ENCODE assay signal across 15 mouse cellular contexts in the genomic region with DNA sequence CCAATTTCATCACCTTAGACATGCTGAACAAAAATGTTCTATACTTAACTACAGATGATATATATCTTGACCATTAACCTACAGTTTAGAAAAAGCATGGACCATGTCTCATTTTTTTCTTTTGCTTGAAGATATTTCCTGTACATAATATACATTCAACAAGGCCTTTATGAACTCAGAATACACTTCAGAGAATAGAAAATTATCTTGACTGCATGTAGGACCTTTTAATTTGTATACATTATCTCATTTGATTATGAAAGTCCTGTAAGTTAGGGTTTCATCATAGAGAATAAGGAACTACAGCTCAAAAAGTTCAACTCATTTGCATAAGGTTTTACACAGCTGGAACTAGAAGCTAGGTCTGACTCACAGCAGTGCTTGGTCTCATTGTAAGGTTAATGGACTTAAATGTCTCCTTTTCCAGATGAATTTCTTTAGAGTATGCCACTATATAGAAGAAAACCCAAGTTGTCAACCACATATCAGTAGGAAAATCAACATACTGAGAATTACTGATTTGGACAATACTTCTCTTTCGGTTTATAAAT. TPM values are rescaled to one million over a fixed set of nuclear protein-coding genes. Genes with fewer than 3 reads are reported as not detected.
DNase-seq lines count a peak whose midpoint lies in the region; ATAC-seq and TF ChIP-seq lines count a peak whose summit lies in the region.
"Had no signal": no experiment of that assay in that cellular context is flagged by ENCODE, and none has a peak within 500 bp of the region (broad histone marks: within the 10 kb centered on the region; RNA-seq: fewer than 3 reads in every experiment).

No protein-coding gene starts in this region.

- no peak overlapping the region for H3K4me2 ChIP-seq in intestine, postnatal 0 days (replicated peaks; ENCODE audit: low read depth)
- H3K4me2 ChIP-seq in intestine, embryonic 15.5 days (replicated peaks) = no peak overlapping the region
- no peak overlapping the region for H3K4me2 ChIP-seq in midbrain, embryonic 11.5 days
- H3K4me2 ChIP-seq: embryonic facial prominence, embryonic 15.5 days; limb, embryonic 12.5 days had no signal

- H3K4me3 ChIP-seq in intestine, postnatal 0 days (ENCODE audit: low read depth, low read length) = no peak overlapping the region
- no peak overlapping the region for H3K4me3 ChIP-seq in intestine, embryonic 15.5 days (replicated peaks)
- no peak overlapping the region for H3K4me3 ChIP-seq in midbrain, embryonic 11.5 days (ENCODE audit: low read depth, low read length)
- H3K4me3 ChIP-seq in midbrain, embryonic 10.5 days = no peak overlapping the region
- H3K4me3 ChIP-seq: embryonic facial prominence, embryonic 15.5 days; heart, embryonic 12.5 days; limb, embryonic 12.5 days; neural tube, embryonic 13.5 days had no signal

- no peak for TF ChIP-seq CTCF in intestine, postnatal 0 days (IDR thresholded peaks at IDR 0.05; ENCODE audit: low read depth)

- no peaks in the 10 kb centered on the region for H3K36me3 ChIP-seq in intestine, postnatal 0 days (ENCODE audit: control insufficient read depth, insufficient read depth)
- H3K36me3 ChIP-seq in intestine, embryonic 15.5 days = no peaks in the 10 kb centered on the region
- H3K36me3 ChIP-seq in midbrain, embryonic 11.5 days (ENCODE audit: control insufficient read depth, insufficient read depth, low read length) = no peaks in the 10 kb centered on the region
- no peaks in the 10 kb centered on the region for H3K36me3 ChIP-seq in midbrain, embryonic 10.5 days
- H3K36me3 ChIP-seq in splenic B cell, adult 2 months (ENCODE audit: control insufficient read depth, insufficient read depth, low read length, poor library complexity, severe bottlenecking) = no peaks in the 10 kb centered on the region
- H3K36me3 ChIP-seq: embryonic facial prominence, embryonic 15.5 days; heart, embryonic 12.5 days; hindbrain, embryonic 10.5 days; limb, embryonic 12.5 days; midbrain, embryonic 15.5 days; neural tube, embryonic 13.5 days had no signal

- peaks cover 6% of the 10 kb centered on the region; the same call in 1 of the 2 replicates for H3K4me1 ChIP-seq in intestine, postnatal 0 days (replicated peaks; ENCODE audit: control insufficient read depth, insufficient read depth, low read length)
- H3K4me1 ChIP-seq in intestine, embryonic 15.5 days (replicated peaks) = 0 out of 2 replicates have a peak, but pooled peaks cover 4% of the 10 kb centered on the region
- H3K4me1 ChIP-seq in midbrain, embryonic 11.5 days (ENCODE audit: control insufficient read depth, insufficient read depth, low read length) = peaks cover 6% of the 10 kb centered on the region; the same call in 1 of the 2 replicates
- peaks cover 30% of the 10 kb centered on the region for H3K4me1 ChIP-seq in midbrain, embryonic 10.5 days

- H3K9ac ChIP-seq in intestine, postnatal 0 days (ENCODE audit: low read depth, low read length) = no peak overlapping the region
- H3K9ac ChIP-seq in intestine, embryonic 15.5 days = no peak overlapping the region
- no peak overlapping the region for H3K9ac ChIP-seq in midbrain, embryonic 11.5 days (ENCODE audit: low read length)
- H3K9ac ChIP-seq: embryonic facial prominence, embryonic 15.5 days; heart, embryonic 12.5 days; limb, embryonic 12.5 days; midbrain, embryonic 15.5 days; neural tube, embryonic 13.5 days had no signal

- H3K27ac ChIP-seq in intestine, postnatal 0 days (ENCODE audit: low read depth, low read length) = no peak overlapping the region
- no peak overlapping the region for H3K27ac ChIP-seq in intestine, embryonic 15.5 days
- no peak overlapping the region for H3K27ac ChIP-seq in midbrain, embryonic 11.5 days (ENCODE audit: low read depth, low read length)
- no peak overlapping the region for H3K27ac ChIP-seq in midbrain, embryonic 10.5 days (replicated peaks)
- H3K27ac ChIP-seq: embryonic facial prominence, embryonic 15.5 days; hindbrain, embryonic 10.5 days; limb, embryonic 12.5 days; midbrain, embryonic 15.5 days; neural tube, embryonic 13.5 days had no signal

- H3K9me3 ChIP-seq in intestine, postnatal 0 days (ENCODE audit: control insufficient read depth) = no peaks in the 10 kb centered on the region
- no peaks in the 10 kb centered on the region for H3K9me3 ChIP-seq in intestine, embryonic 15.5 days
- H3K9me3 ChIP-seq in midbrain, embryonic 11.5 days (ENCODE audit: control insufficient read depth, low read length) = no peaks in the 10 kb centered on the region
- no peaks in the 10 kb centered on the region for H3K9me3 ChIP-seq in midbrain, embryonic 10.5 days (replicated peaks)
- H3K9me3 ChIP-seq: embryonic facial prominence, embryonic 15.5 days; heart, embryonic 12.5 days; hindbrain, embryonic 10.5 days; limb, embryonic 12.5 days; megakaryocyte, embryonic 14.5 days; midbrain, embryonic 15.5 days; neural tube, embryonic 13.5 days had no signal

- 0 out of 2 replicates have a peak, but pooled peaks have one; percentile 20 for ATAC-seq in intestine, postnatal 0 days
- ATAC-seq in intestine, embryonic 15.5 days = no peak
- no peak for ATAC-seq in midbrain, embryonic 11.5 days (ENCODE audit: low FRiP score)
- peak; percentile 58 for ATAC-seq in granulocyte monocyte progenitor cell, adult 5-6 weeks (replicated peaks; ENCODE audit: poor library complexity, severe bottlenecking)
- ATAC-seq in activated CD4-positive, CD25-positive, alpha-beta regulatory T cell, adult 4 months = no peak

- no peaks in the 10 kb centered on the region for H3K27me3 ChIP-seq in intestine, postnatal 0 days (replicated peaks; ENCODE audit: control insufficient read depth, insufficient read depth, low read length)
- H3K27me3 ChIP-seq in intestine, embryonic 15.5 days (replicated peaks) = no peaks in the 10 kb centered on the region
- H3K27me3 ChIP-seq in midbrain, embryonic 11.5 days (ENCODE audit: control insufficient read depth, insufficient read depth, low read length) = no peaks in the 10 kb centered on the region
- H3K27me3 ChIP-seq in midbrain, embryonic 10.5 days (ENCODE audit: low read depth, poor library complexity, severe bottlenecking) = no peaks in the 10 kb centered on the region
- H3K27me3 ChIP-seq in splenic B cell, adult 2 months (ENCODE audit: control insufficient read depth, insufficient read depth, low read length, poor library complexity, severe bottlenecking) = no peaks in the 10 kb centered on the region
- H3K27me3 ChIP-seq: embryonic facial prominence, embryonic 15.5 days; heart, embryonic 12.5 days; limb, embryonic 12.5 days; megakaryocyte, embryonic 14.5 days; midbrain, embryonic 15.5 days; neural tube, embryonic 13.5 days had no signal

- DNase-seq in midbrain, embryonic 11.5 days (ENCODE audit: low spot score, missing footprints) = peak; percentile 21
- no peak for DNase-seq in midbrain, embryonic 10.5 days (ENCODE audit: low spot score)
- peak; percentile 76 for DNase-seq in splenic B cell, adult 2 months (ENCODE audit: low read depth, low spot score)
- DNase-seq in adrenal gland, postnatal 14 days = no peak

- 91% methylated on average over 1 of the region's 1 CpGs for WGBS in intestine, postnatal 0 days
- 94% methylated on average over 1 of the region's 1 CpGs for WGBS in intestine, embryonic 15.5 days
- WGBS in midbrain, embryonic 11.5 days = 90% methylated on average over 1 of the region's 1 CpGs
- WGBS in midbrain, embryonic 10.5 days = 93% methylated on average over 1 of the region's 1 CpGs

RNA-seq across cellular contexts. Expression of a gene that starts 1.9 kb away (rescaled TPM):
- polyA plus RNA-seq in intestine, postnatal 0 days (2015; fragmentation: Nextera tagmentation; extraction: Ambion mirVana) = 2.7 and 3.3 TPM in 2 replicates
- polyA plus RNA-seq in intestine, embryonic 15.5 days (2015; fragmentation: Nextera tagmentation; extraction: Ambion mirVana) = 5.7 and 5.8 TPM in 2 replicates
- polyA plus RNA-seq in midbrain, embryonic 11.5 days (2014; fragmentation: Nextera tagmentation; extraction: Ambion mirVana) = 13.0 and 13.2 TPM in 2 replicates
- polyA plus RNA-seq in midbrain, embryonic 10.5 days (2016; fragmentation: Nextera tagmentation; extraction: Ambion mirVana) = 7.7 and 11.0 TPM in 2 replicates
- total RNA-seq in granulocyte monocyte progenitor cell, adult 5-6 weeks (2014; fragmentation: Nextera tagmentation) = 26.6 and 28.7 TPM in 2 replicates
- total RNA-seq in granulocyte monocyte progenitor cell, adult 5-6 weeks (2017) = 14.4 and 14.7 TPM in 2 replicates
- 33.5 and 51.4 TPM in 2 replicates for total RNA-seq in adrenal gland, postnatal 14 days (2021)
- 10 to 100 TPM; 70.5 to 71.3 TPM for polyA plus RNA-seq in activated CD4-positive, CD25-positive, alpha-beta regulatory T cell, adult 4 months (2017; shearing (Covaris generic))

RNA-seq across cellular contexts. Expression of a gene that starts 25.4 kb away (rescaled TPM):
- polyA plus RNA-seq in intestine, postnatal 0 days (2015; fragmentation: Nextera tagmentation; extraction: Ambion mirVana) = 0.46 and 0.55 TPM in 2 replicates
- polyA plus RNA-seq in intestine, embryonic 15.5 days (2015; fragmentation: Nextera tagmentation; extraction: Ambion mirVana) = 0.24 and 0.47 TPM in 2 replicates
- polyA plus RNA-seq in midbrain, embryonic 11.5 days (2014; fragmentation: Nextera tagmentation; extraction: Ambion mirVana) = 0.18 and 0.25 TPM in 2 replicates
- polyA plus RNA-seq in midbrain, embryonic 10.5 days (2016; fragmentation: Nextera tagmentation; extraction: Ambion mirVana) = 0.11 and 0.36 TPM in 2 replicates
- total RNA-seq in granulocyte monocyte progenitor cell, adult 5-6 weeks (2014; fragmentation: Nextera tagmentation) = 0.77 TPM in 1 of 2 replicates, not detected in the other
- total RNA-seq in granulocyte monocyte progenitor cell, adult 5-6 weeks (2017) = 0.47 and 0.57 TPM in 2 replicates
- 0.23 and 0.30 TPM in 2 replicates for total RNA-seq in adrenal gland, postnatal 14 days (2021)
- under 1 TPM; 0.07 to 0.23 TPM for polyA plus RNA-seq in activated CD4-positive, CD25-positive, alpha-beta regulatory T cell, adult 4 months (2017; shearing (Covaris generic))

Comparison
In these comparisons a context has a peak if more than half of its experiments do, and no peak if none do; other contexts are left out.
1. ATAC-seq: peak in intestine, postnatal 0 days (single experiment) and granulocyte monocyte progenitor cell, adult 5-6 weeks (single experiment); none in intestine, embryonic 15.5 days (single experiment), midbrain, embryonic 11.5 days (single experiment) and activated CD4-positive, CD25-positive, alpha-beta regulatory T cell, adult 4 months (single experiment).
2. DNase-seq: peak in midbrain, embryonic 11.5 days (single experiment) and splenic B cell, adult 2 months (single experiment); none in midbrain, embryonic 10.5 days (single experiment) and adrenal gland, postnatal 14 days (single experiment).